ENCODE assay signal across 8 mouse cellular contexts in genomic region chr5:88564501-88565147, GRCm38 (mm10). TPM values are rescaled to one million over a fixed set of nuclear protein-coding genes. Genes with fewer than 3 reads are reported as not detected.
A peak's percentile ranks its signal among the peaks of the same experiment; 100 is the strongest.
DNase-seq lines count a peak whose midpoint lies in the region; ATAC-seq and TF ChIP-seq lines count a peak whose summit lies in the region.

TSS of gene Rufy3 (plus strand) at chr5:88565040.

- H3K9ac ChIP-seq in hindbrain, embryonic 16.5 days (ENCODE audit: low read depth, low read length) = peak within 1 kb of the TSS; percentile 88

- H3K9me3 ChIP-seq in hindbrain, embryonic 16.5 days (ENCODE audit: control insufficient read depth, low read length) = no peaks in the 10 kb centered on the region

- H3K4me1 ChIP-seq in hindbrain, embryonic 16.5 days (ENCODE audit: control insufficient read depth, insufficient read depth, low read depth, low read length) = peaks cover 17% of the 10 kb centered on the region

- peak within 1 kb of the TSS; percentile 83 for H3K4me3 ChIP-seq in gastrocnemius, adult 2 months
- peak within 1 kb of the TSS; percentile 98 for H3K4me3 ChIP-seq in hindbrain, embryonic 16.5 days (ENCODE audit: low read length)

- H3K4me2 ChIP-seq in hindbrain, embryonic 16.5 days (ENCODE audit: low read length) = peak within 1 kb of the TSS; percentile 74

- peak; percentile 87 for ATAC-seq in hindbrain, embryonic 16.5 days
- peak; percentile 86 for ATAC-seq in megakaryocyte, adult 5-6 weeks (ENCODE audit: poor library complexity, severe bottlenecking)

- under 1% methylated on average over 55 of the region's 71 CpGs for WGBS in hindbrain, embryonic 16.5 days

- peak; percentile 64 for DNase-seq in ZHBTc4 (ENCODE audit: low read depth, low spot score)
- peak; percentile 43 to 74 for DNase-seq in cerebellum, postnatal 4 days (ENCODE audit: low spot score in 2 of 2)
- peak; percentile 94 for DNase-seq in gastrocnemius, adult 2 months
- DNase-seq in left cerebral cortex, adult 8-10 months (ENCODE audit: low spot score in 2 of 2) = peak in 1 of 2 experiments; percentile 57
- peak; percentile 80 to 83 for DNase-seq in right cerebral cortex, postnatal 10 days (ENCODE audit: low spot score in 2 of 2)
- DNase-seq in urinary bladder, postnatal 14 days (ENCODE audit: low spot score) = peak; percentile 87

- peak within 1 kb of the TSS; percentile 95 for H3K27ac ChIP-seq in gastrocnemius, adult 2 months
- H3K27ac ChIP-seq in hindbrain, embryonic 16.5 days (ENCODE audit: low read depth, low read length) = peak within 1 kb of the TSS; percentile 91

- H3K27me3 ChIP-seq in hindbrain, embryonic 16.5 days (replicated peaks; ENCODE audit: control insufficient read depth, insufficient read depth, low read length) = no peaks in the 10 kb centered on the region

- peak; percentile 74 for TF ChIP-seq CTCF in gastrocnemius, adult 2 months (IDR thresholded peaks at IDR 0.05)

- intact Hi-C loops in gastrocnemius, adult 2 months (cut with DNase I) = loop anchor here (5.0 to 10.0 kb wide), 2 partner anchors 113 to 200 kb away; partner anchors contain the start of genes Dck and Grsf1

- H3K36me3 ChIP-seq in hindbrain, embryonic 16.5 days (ENCODE audit: control insufficient read depth, insufficient read depth, low read length) = no peaks in the 10 kb centered on the region

RNA-seq across cellular contexts. Expression of gene Rufy3, which starts in this region (rescaled TPM):
- total RNA-seq in gastrocnemius, adult 2 months (2021) = 1 to 10 TPM; 6.3 to 7.4 TPM
- 247 and 253 TPM in 2 replicates for polyA plus RNA-seq in hindbrain, embryonic 16.5 days (2015; fragmentation: Nextera tagmentation; extraction: Ambion mirVana)
- 100 to 1,000 TPM; 180 to 191 (median 184) TPM for total RNA-seq in left cerebral cortex, adult 8-10 months (2022)
- 10.3 and 12.2 TPM in 2 replicates for total RNA-seq in megakaryocyte, adult 5-6 weeks (2015)
- total RNA-seq in megakaryocyte, adult 5-6 weeks (2017) = 17.7 and 20.7 TPM in 2 replicates

Comparison
In these comparisons a context has a peak if more than half of its experiments do, and no peak if none do; other contexts are left out.
1. RNA of gene Rufy3 (total RNA-seq): 180 to 191 TPM in left cerebral cortex, adult 8-10 months; 10.3 to 20.7 TPM in megakaryocyte, adult 5-6 weeks and 6.3 to 7.4 TPM in gastrocnemius, adult 2 months; every median in the first group is over 4 times any median in the second.